Mouse (Mus musculus) megakaryocyte, embryonic 14.5 days (primary cell): ENCODE results near the gene Unc13a.

ENCODE experiments used
- FLI1 ChIP-seq: IDR thresholded peaks from 2 replicates; pipeline ENCODE4 v1.6.1; 2012; ENCODE audit warnings: low read length, inconsistent platforms, mixed read lengths
- GATA1 ChIP-seq: IDR thresholded peaks from 3 replicates; pipeline ENCODE4 v1.6.1; 2012; ENCODE audit warnings: mixed read lengths, low read length, inconsistent platforms, borderline replicate concordance

DNA sequence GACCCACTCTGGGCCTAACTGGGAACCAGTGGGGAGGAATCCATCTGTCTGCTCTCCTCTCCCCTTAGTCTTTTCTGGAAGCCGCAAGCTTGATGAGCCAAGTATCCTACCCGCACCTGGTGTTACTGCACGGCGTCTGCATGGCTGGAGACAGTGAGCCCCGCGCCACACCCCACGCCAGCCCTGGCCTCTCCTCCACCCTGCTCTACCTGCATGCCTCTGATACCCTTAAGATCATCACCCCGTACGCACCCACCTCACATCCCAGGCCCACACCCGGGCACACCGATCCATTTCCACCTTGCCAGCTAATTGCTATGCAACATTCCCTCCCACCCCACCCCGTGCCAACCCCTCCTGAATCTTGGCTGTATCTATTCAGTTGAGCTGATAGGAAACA, 11.3 kb upstream of the Unc13a start:
- TF ChIP-seq GATA1 = no peak
- no peak for TF ChIP-seq FLI1
